Mouse (Mus musculus) brain, embryonic 14.5 days (tissue): ENCODE measurements around the gene Pml.

Source experiments
- CTCF ChIP-seq: fragments of 200-500 bp; IDR thresholded peaks from 2 replicates; pipeline ENCODE4 v1.5.1; 2012; ENCODE audit warnings: inconsistent platforms, mild to moderate bottlenecking, moderate library complexity, borderline replicate concordance; ENCODE audit not compliant: insufficient read depth, insufficient read length; ENCODE audit errors: extremely low read depth
- POLR2A ChIP-seq: fragments of 200-500 bp; IDR thresholded peaks from 2 replicates; pipeline ENCODE4 v1.6.1; 2012; ENCODE audit warnings: mild to moderate bottlenecking, inconsistent platforms, borderline replicate concordance; ENCODE audit not compliant: poor library complexity, insufficient read depth, insufficient read length, severe bottlenecking; ENCODE audit errors: extremely low read depth

GRCm38 (mm10) chr9:58255105-58255504 lies 5.5 kb upstream of the Pml start:
- TF ChIP-seq CTCF = no peak
- TF ChIP-seq POLR2A = no peak
